Mouse (Mus musculus) natural killer cell, adult 2 months (primary cell): ENCODE results near the gene Per2.

Source experiments
- DNase-seq, 2 experiments: peaks; one replicate each; pipeline ENCODE4 v3.0.0; 2022; ENCODE audit warnings: low spot score in 2 of 2

The Per2 gene

GRCm38 (mm10) chr1:91390369-91390768, 68.8 kb downstream of the Per2 start:
- no peak for DNase-seq

DNA sequence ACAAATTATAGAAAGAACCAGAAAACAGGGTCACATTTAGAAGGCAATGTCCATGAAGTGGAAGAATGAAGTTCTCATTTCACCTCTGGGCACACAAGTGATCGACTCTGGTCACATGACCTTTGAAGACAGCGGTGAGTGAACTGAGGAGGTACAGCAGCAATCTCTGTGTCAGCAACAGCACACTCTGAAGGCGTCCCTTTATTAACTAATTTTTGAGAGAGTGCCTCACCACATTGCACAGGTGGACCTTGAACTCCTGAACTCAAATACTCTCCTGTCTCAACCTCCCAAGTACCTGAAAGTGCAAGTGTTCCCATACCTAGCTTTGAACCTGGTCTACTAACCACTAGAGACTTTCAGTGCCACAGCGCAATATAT, 78.0 kb downstream of the Per2 start:
- DNase-seq: no peak

DNA sequence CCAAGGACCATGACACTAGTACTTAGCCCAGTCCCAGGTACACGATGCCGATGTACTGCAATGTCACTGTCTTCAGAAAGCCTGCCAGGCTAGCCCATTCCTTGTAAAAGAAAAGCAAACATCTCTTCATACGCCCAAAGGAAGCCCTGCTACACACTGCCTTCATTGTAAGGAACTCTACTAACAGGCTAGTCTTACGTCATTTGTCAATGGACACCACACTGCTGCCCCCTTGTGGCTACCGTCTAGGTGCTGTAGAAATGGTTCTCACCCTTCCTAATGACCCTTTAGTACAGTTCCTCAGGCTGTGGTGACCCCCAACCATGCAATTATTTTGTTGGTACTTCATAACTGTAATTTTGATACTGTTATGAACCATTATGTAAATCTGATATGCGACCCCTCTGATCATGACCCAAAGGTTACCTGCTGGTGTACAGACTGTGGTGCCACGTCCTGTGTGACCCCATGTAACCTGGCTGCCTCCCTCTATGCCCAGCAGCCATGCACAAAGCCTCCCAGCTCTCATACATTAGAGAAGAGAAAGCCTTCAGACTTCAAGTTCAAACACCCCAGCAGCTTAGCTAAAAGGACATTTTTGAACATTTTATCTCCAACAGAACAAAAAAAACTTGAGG, 78.6 kb downstream of the Per2 start:
- DNase-seq: peak; percentile 60 to 71

DNA sequence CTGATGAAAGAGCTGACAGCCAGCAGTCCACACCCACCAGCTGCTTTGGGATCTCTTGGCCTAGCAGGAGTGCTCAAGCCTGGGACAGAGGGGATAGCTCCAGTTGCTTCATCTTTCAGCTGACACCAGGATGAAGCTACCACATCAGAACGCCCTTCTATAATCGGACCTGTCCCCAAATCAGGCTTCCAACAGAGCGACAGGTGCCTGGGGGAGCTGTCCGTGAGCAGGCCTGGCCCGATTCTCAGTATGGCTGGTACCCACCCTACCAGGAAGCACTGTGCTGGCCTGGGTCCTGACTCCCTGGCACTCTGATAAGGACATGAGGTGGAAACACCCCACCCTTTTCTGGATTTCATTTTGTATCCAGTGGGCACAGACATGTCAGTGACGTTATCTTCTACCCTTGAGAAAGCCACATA, 85.7 kb downstream of the Per2 start:
- DNase-seq: no peak

GRCm38 (mm10) chr1:91370055-91370454, 89.1 kb downstream of the Per2 start:
- no peak for DNase-seq

DNA sequence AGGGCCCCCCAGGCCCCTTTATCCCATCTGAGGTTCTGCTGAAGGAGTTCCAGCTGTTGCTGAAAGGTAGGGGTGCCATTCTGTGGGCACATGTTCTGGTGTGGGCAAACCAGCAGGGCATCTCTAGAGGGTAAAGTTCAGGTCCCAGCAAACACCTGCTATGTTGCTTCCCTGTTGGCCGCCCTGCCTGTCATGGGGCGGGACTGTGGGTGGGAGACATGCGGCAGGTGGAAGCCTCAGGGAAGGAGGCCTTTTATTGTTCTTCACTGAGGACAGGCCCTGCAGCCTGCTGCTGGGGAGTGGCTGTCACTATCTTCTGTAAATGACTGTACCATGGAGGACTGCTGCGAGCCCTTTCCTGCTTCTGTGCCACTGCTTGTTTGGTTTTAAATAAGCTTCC, 89.7 kb downstream of the Per2 start:
- no peak for DNase-seq

DNA sequence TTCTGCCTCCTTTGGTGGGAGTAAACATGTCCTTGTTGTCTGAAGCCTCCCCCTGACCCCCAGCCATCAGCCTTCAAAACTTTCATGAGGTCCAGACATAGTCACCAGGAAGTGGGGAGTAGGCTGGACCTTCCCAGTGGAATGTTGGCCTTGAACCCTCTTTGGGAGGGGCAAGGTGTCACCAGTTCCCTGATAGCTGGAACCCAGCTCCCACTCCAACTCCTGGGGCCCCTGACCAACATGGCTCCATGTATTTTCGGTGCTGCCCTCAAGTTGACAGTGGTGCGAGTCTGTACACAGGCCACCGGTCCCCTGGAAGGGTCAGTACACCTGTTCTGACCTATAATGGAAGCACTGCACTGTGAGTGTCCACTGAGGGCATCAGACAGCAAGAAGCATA, 91.8 kb downstream of the Per2 start:
- DNase-seq: no peak

GRCm38 (mm10) chr1:91366215-91367108, 92.7 kb downstream of the Per2 start, which contains the start of gene Erfe:
Gene Erfe (plus strand): TSS chr1:91366430.
- peak; percentile 63 to 74 for DNase-seq
